ENCODE assay signal across 7 mouse cellular contexts in genomic region chr16:13780353-13781036, GRCm38 (mm10). TPM values are rescaled to one million over a fixed set of nuclear protein-coding genes. Genes with fewer than 3 reads are reported as not detected.
A peak's percentile ranks its signal among the peaks of the same experiment; 100 is the strongest.
DNase-seq lines count a peak whose midpoint lies in the region; ATAC-seq lines count a peak whose summit lies in the region.

Rrn3 (plus strand) TSS chr16:13780708.

- peaks cover 3% of the 10 kb centered on the region; the same call in 1 of the 2 replicates for H3K4me1 ChIP-seq in embryonic facial prominence, embryonic 11.5 days (ENCODE audit: control insufficient read depth, insufficient read depth, low read length)
- H3K4me1 ChIP-seq in limb, embryonic 10.5 days, result peaks cover 20% of the 10 kb centered on the region
- H3K4me1 ChIP-seq in midbrain, embryonic 13.5 days (replicated peaks), result peaks cover 24% of the 10 kb centered on the region

- no peaks in the 10 kb centered on the region for H3K27me3 ChIP-seq in embryonic facial prominence, embryonic 11.5 days (ENCODE audit: control insufficient read depth, insufficient read depth, low read length)
- H3K27me3 ChIP-seq in limb, embryonic 10.5 days (ENCODE audit: low read depth, poor library complexity, severe bottlenecking), result no peaks in the 10 kb centered on the region
- no peaks in the 10 kb centered on the region for H3K27me3 ChIP-seq in midbrain, embryonic 13.5 days

- no peaks in the 10 kb centered on the region for H3K9me3 ChIP-seq in embryonic facial prominence, embryonic 11.5 days (replicated peaks; ENCODE audit: control insufficient read depth, low read length)
- H3K9me3 ChIP-seq in limb, embryonic 10.5 days (replicated peaks), result no peaks in the 10 kb centered on the region
- no peaks in the 10 kb centered on the region for H3K9me3 ChIP-seq in midbrain, embryonic 13.5 days

- peak within 1 kb of the TSS; percentile 73 for H3K27ac ChIP-seq in embryonic facial prominence, embryonic 11.5 days (replicated peaks; ENCODE audit: low read depth, low read length)
- H3K27ac ChIP-seq in limb, embryonic 10.5 days, result peak within 1 kb of the TSS; percentile 93
- peak within 1 kb of the TSS; percentile 85 for H3K27ac ChIP-seq in midbrain, embryonic 13.5 days

- peak; percentile 94 for DNase-seq in adrenal gland, postnatal 14 days
- DNase-seq in embryonic facial prominence, embryonic 11.5 days (ENCODE audit: low spot score), result peak; percentile 89
- peak; percentile 92 for DNase-seq in kidney, adult 11 months
- peak; percentile 90 for DNase-seq in limb, embryonic 10.5 days (ENCODE audit: low spot score)
- peak; percentile 79 for DNase-seq in spleen, adult 12 weeks (ENCODE audit: low spot score)

- peak within 1 kb of the TSS; percentile 55 for H3K4me2 ChIP-seq in embryonic facial prominence, embryonic 11.5 days (ENCODE audit: low read depth, low read length)
- peak within 1 kb of the TSS; percentile 76 for H3K4me2 ChIP-seq in midbrain, embryonic 13.5 days (replicated peaks)

- WGBS in embryonic facial prominence, embryonic 11.5 days, result under 1% methylated on average over 57 of the region's 57 CpGs
- WGBS in limb, embryonic 10.5 days, result under 1% methylated on average over 57 of the region's 57 CpGs
- under 1% methylated on average over 57 of the region's 57 CpGs for WGBS in midbrain, embryonic 13.5 days

- H3K36me3 ChIP-seq in embryonic facial prominence, embryonic 11.5 days (replicated peaks; ENCODE audit: control insufficient read depth, insufficient read depth, low read depth, low read length), result peaks cover 7% of the 10 kb centered on the region; the same call in 1 of the 2 replicates
- peaks cover 43% of the 10 kb centered on the region for H3K36me3 ChIP-seq in limb, embryonic 10.5 days
- peaks cover 17% of the 10 kb centered on the region for H3K36me3 ChIP-seq in midbrain, embryonic 13.5 days

- ATAC-seq in embryonic facial prominence, embryonic 11.5 days (replicated peaks; ENCODE audit: insufficient number of reproducible peaks, low FRiP score, low TSS enrichment, low read depth), result peak; percentile 99
- ATAC-seq in granulocyte monocyte progenitor cell, adult 5-6 weeks (replicated peaks; ENCODE audit: poor library complexity, severe bottlenecking), result peak; percentile 99
- peak; percentile 100 for ATAC-seq in midbrain, embryonic 13.5 days

- peak within 1 kb of the TSS; percentile 92 for H3K9ac ChIP-seq in embryonic facial prominence, embryonic 11.5 days (replicated peaks; ENCODE audit: low read length)
- H3K9ac ChIP-seq in midbrain, embryonic 13.5 days (replicated peaks), result peak within 1 kb of the TSS; percentile 93

- H3K4me3 ChIP-seq in embryonic facial prominence, embryonic 11.5 days (ENCODE audit: low read depth, low read length), result peak within 1 kb of the TSS; percentile 86
- peak within 1 kb of the TSS; percentile 89 for H3K4me3 ChIP-seq in limb, embryonic 10.5 days
- H3K4me3 ChIP-seq in midbrain, embryonic 13.5 days (replicated peaks), result peak within 1 kb of the TSS; percentile 87

RNA-seq across cellular contexts. Expression of gene Rrn3, which starts in this region (rescaled TPM):
- total RNA-seq in adrenal gland, postnatal 14 days (2021), result 40.4 and 43.9 TPM in 2 replicates
- 80.0 and 84.3 TPM in 2 replicates for polyA plus RNA-seq in embryonic facial prominence, embryonic 11.5 days (2014; fragmentation: Nextera tagmentation; extraction: Ambion mirVana)
- 24.4 and 27.6 TPM in 2 replicates for total RNA-seq in granulocyte monocyte progenitor cell, adult 5-6 weeks (2014; fragmentation: Nextera tagmentation)
- total RNA-seq in granulocyte monocyte progenitor cell, adult 5-6 weeks (2017), result 39.9 and 45.5 TPM in 2 replicates
- polyA plus RNA-seq in limb, embryonic 10.5 days (2016; fragmentation: Nextera tagmentation; extraction: Ambion mirVana), result 89.8 and 92.9 TPM in 2 replicates
- polyA plus RNA-seq in midbrain, embryonic 13.5 days (2015; fragmentation: Nextera tagmentation; extraction: Ambion mirVana), result 123 and 130 TPM in 2 replicates

Comparison
In these comparisons a context has a peak if more than half of its experiments do, and no peak if none do; other contexts are left out.
1. Peak in every context shown above with its lines: DNase-seq, ATAC-seq, H3K4me3 ChIP-seq and H3K27ac ChIP-seq.